Mouse (Mus musculus) sigmoid colon, adult 10 weeks (tissue): ENCODE results near the gene Gm20894. TPM values are rescaled to one million over a fixed set of nuclear protein-coding genes. Genes with fewer than 3 reads are reported as not detected.

Experiments used
- polyA plus RNA-seq: library from polyadenylated mRNA; stranded (reverse); fragments of 350-450 nt; fragmentation: Illumina TruSeq; extraction: RNeasy Lipid Tissue Mini Kit (QIAGEN cat#74804); gene quantifications from one replicate; pipeline ENCODE4 v1.2.3, GENCODE M21; 2014; ENCODE audit warnings: low read depth, low replicate concordance

Gene Gm20894
- polyA plus RNA-seq, result not detected

GRCm38 (mm10) chrY:28271412-28271811 is at the start of gene Gm20894:
Gene Gm20894 (minus strand): TSS chrY:28271512.

